Mouse (Mus musculus): Measurements from ENCODE around the gene Ctsk.

DNA sequence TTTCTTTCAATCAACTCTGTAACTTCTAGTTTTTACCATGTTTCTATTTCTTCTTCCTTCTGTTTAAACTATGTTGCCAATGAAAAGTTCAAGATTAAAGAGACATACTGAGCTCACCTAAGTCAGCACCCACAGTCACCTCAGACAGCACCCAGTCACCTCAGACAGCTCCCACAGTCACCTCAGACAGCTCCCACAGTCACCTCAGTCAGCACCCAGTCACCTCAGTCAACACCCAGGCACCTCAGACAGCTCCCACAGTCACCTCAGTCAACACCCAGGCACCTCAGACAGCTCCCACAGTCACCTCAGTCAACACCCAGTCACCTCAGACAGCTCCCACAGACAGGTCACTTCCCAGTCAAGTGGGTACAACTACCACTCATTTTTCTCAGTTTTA is 43.1 kb downstream of the Ctsk start:
- no peak for TF ChIP-seq POLR2A (IDR thresholded peaks at IDR 0.05; ENCODE audit: borderline replicate concordance, low read depth, low read length)
- no peak for TF ChIP-seq CTCF (IDR thresholded peaks at IDR 0.05; ENCODE audit: low read depth, low read length)
